Mouse (Mus musculus) stomach, embryonic 14.5 days (tissue): ENCODE results near the gene Rbm45. TPM values are rescaled to one million over a fixed set of nuclear protein-coding genes. Genes with fewer than 3 reads are reported as not detected.

Source experiments
- ATAC-seq: fragments of 200-750 bp; cut with Nextera tagmentation; 2 replicates; pipeline ENCODE4 v1.8.0; 2017; ENCODE audit warnings: low read depth, moderate TSS enrichment; ENCODE audit not compliant: insufficient number of reproducible peaks, insufficient read depth, low FRiP score
- H3K27ac ChIP-seq: fragments of 300-500 bp; sonication (generic); 2 replicates; pipeline ENCODE4 v1.5.1; 2014; ENCODE audit warnings: mild to moderate bottlenecking, low read length, moderate library complexity, mixed read lengths
- H3K27me3 ChIP-seq: fragments of 300-500 bp; sonication (generic); 2 replicates; pipeline ENCODE4 v1.6.1; 2014; ENCODE audit warnings: low read length, control low read depth, mixed read lengths; ENCODE audit not compliant: control insufficient read depth, insufficient read depth
- H3K36me3 ChIP-seq: fragments of 300-500 bp; sonication (generic); 2 replicates; pipeline ENCODE4 v1.6.1; 2014; ENCODE audit warnings: mild to moderate bottlenecking, control low read depth, low read length, moderate library complexity, mixed read lengths; ENCODE audit not compliant: control insufficient read depth, insufficient read depth
- H3K4me1 ChIP-seq: fragments of 300-500 bp; sonication (generic); 2 replicates; pipeline ENCODE4 v1.6.1; 2014; ENCODE audit warnings: low read length, control low read depth, mixed read lengths; ENCODE audit not compliant: control insufficient read depth, insufficient read depth
- H3K4me2 ChIP-seq: fragments of 300-500 bp; sonication (generic); replicated peaks from 2 replicates; pipeline ENCODE4 v1.6.1; 2014; ENCODE audit warnings: low read depth, low read length, control low read depth
- H3K4me3 ChIP-seq: fragments of 300-500 bp; sonication (generic); 2 replicates; pipeline ENCODE4 v1.5.1; 2014; ENCODE audit warnings: low read depth, low read length, control low read depth
- H3K9ac ChIP-seq: fragments of 300-500 bp; sonication (generic); replicated peaks from 2 replicates; pipeline ENCODE4 v1.6.1; 2014; ENCODE audit warnings: low read depth, mild to moderate bottlenecking, control low read depth, low read length, moderate library complexity, mixed read lengths
- H3K9me3 ChIP-seq: fragments of 300-500 bp; sonication (generic); 2 replicates; pipeline ENCODE4 v1.6.1; 2016; ENCODE audit warnings: low read depth, low read length, control low read depth; ENCODE audit not compliant: control insufficient read depth
- WGBS: fragments of 180-500 bp; shearing (Covaris S2); extraction: QIAGEN DNeasy Blood & Tissue Kit; methylation state at CpG from one replicate; pipeline ENCODE4 v1.1.7; 2014; 5-methylcytosine and 5-hydroxymethylcytosine counted together
- polyA plus RNA-seq: library from polyadenylated mRNA; unstranded; fragments of >200 nt; fragmentation: Nextera tagmentation; extraction: Ambion mirVana; gene quantifications from 2 replicates; pipeline ENCODE4 v1.2.1, GENCODE M21; 2014

Rbm45 gene
- polyA plus RNA-seq: 16.7 and 17.2 TPM in 2 replicates

DNA sequence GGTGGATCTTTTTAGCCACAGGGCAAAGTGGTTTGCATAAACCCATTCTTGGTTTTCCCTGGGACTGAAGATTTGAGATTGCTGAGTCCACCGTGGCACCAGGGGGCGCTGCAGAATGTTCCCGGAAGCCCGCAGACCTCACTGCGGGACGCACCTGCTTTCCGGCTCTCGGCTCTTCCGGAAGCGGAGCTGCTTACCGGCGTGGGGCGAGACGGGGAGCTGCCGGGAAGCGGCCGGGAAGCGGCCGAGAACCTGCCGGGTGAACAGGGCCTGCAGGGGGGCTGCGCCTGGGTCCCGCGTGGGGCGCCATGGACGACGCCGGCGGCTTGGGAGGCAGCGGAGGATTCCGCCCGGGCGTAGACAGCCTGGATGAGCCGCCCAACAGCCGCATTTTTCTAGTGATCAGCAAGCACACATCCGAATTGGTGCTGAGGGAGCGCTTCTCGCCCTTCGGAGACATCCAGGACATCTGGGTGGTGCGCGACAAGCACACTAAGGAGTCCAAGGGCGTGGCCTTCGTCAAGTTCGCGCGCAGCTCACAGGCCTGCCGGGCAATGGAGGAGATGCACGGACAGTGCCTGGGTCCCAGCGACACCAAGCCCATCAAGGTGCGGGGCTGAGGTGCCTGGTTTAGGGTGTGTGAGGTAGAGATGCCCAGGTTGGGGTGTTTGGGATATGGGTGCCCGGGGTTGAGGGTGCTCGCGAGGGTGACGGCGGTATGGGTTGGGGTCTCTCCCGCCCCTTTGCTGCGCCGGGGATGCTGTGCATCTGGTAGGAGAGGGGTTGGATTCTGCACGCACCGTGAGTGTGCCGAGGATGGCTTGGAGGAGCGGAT lies at the start of gene Rbm45:
Gene Rbm45 (plus strand): TSS at position 164 of the 835 bp plus-strand sequence.
- under 1% methylated on average over 61 of the region's 61 CpGs for WGBS
- peaks cover 16% of the 10 kb centered on the region for H3K36me3 ChIP-seq
- H3K9me3 ChIP-seq: no peaks in the 10 kb centered on the region
- peaks cover 5% of the 10 kb centered on the region; the same call in 1 of the 2 replicates for H3K4me1 ChIP-seq
- ATAC-seq: peak; percentile 88
- H3K9ac ChIP-seq: peak within 1 kb of the TSS; percentile 69
- H3K27ac ChIP-seq: no peak within 1 kb of the TSS
- peak within 1 kb of the TSS; percentile 93 for H3K4me2 ChIP-seq
- H3K4me3 ChIP-seq: peak within 1 kb of the TSS; percentile 84
- H3K27me3 ChIP-seq: no peaks in the 10 kb centered on the region

DNA sequence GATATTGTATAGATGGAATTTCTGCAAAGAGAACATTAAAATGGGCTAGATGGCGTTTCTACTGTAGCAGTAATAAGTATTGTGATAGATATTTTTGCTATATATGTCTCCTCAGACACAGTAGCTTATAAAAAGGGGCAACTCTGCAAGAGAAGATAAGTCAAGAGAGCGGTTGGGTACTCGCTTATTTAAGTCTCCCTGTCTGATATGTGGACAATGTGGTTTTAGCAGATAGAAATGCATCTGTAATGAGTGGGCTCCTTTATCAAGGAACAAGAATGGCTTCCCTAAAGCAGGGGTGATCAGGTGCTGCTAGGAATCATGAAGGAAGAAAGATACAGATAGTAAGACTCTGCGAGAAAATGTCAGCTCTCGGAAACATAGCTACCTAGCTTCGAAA lies 49.4 kb upstream of the Rbm45 start:
- Histone ChIP-seq H3K9ac (no peak overlapping the region), H3K27ac (no peak overlapping the region), H3K27me3 (no peaks in the 10 kb centered on the region), H3K4me2 (no peak overlapping the region), H3K4me3 (no peak overlapping the region), H3K36me3 (no peaks in the 10 kb centered on the region), H3K4me1 (no peaks in the 10 kb centered on the region), H3K9me3 (no peaks in the 10 kb centered on the region)
- 89% methylated on average over 6 of the region's 6 CpGs for whole genome bisulfite sequencing
- no peak for ATAC-seq

DNA sequence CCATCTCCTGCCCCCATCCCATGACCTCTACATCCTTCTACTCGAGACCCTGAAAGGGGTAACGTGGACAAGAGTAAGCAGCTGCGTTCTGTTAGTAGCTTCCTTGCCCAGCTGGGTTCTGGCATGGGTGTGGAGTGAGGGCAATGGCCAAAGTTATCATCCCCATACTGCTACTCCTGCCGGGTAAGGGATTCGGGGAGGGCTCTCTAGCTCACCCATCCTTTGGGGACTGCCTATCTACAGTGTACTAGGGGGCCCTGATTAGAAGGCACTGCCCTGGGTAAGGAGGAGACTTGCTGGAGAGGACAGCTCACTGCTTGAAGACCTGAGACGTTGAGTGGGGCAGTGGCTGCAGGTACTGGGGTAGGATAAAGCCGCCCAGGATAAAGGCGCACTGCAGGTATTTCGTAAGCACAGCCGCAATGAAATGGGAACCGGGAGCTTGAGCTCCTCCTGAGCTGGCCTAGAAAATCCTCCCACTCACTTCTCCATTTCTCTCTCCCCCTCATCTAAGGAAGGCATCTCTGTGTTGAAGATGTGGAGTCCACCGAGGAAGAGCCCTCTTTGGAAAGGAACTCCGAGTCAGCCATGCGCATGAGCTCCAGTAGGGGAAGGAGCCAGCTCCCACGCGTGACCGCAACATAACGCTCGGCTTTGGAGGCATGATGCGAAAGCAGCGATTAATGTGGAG lies 46.5 kb upstream of the Rbm45 start:
- Histone ChIP-seq H3K27me3 (no peaks in the 10 kb centered on the region), H3K9ac (no peak overlapping the region), H3K4me3 (no peak overlapping the region), H3K4me2 (no peak overlapping the region), H3K27ac (no peak overlapping the region), H3K4me1 (no peaks in the 10 kb centered on the region), H3K9me3 (no peaks in the 10 kb centered on the region), H3K36me3 (no peaks in the 10 kb centered on the region)
- WGBS: 82% methylated on average over 21 of the region's 21 CpGs
- no peak for ATAC-seq

DNA sequence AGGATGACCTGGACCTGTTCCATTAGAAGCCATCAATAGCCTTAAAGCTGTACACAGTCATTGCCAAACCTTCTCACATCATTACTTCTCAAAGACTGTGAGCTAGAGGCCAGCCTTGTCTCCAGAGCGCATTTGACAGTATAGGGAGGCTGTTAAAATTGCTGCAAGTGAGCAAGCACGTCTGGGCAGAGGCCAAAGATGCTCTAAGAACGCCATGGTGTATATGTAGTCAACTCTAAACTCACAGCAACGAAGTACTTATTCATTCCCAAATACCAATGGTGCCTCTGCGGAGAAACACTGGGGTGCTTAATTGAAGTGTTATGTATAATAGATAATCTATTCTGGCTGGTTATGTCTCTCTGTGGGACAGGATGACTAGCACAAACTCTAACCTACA lies 45.3 kb upstream of the Rbm45 start:
- no peaks in the 10 kb centered on the region for H3K9me3 ChIP-seq
- H3K36me3 ChIP-seq: no peaks in the 10 kb centered on the region
- no peak overlapping the region for H3K4me3 ChIP-seq
- H3K4me1 ChIP-seq: no peaks in the 10 kb centered on the region
- no peaks in the 10 kb centered on the region for H3K27me3 ChIP-seq
- ATAC-seq: no peak
- H3K9ac ChIP-seq: no peak overlapping the region
- 86% methylated on average over 5 of the region's 5 CpGs for WGBS
- no peak overlapping the region for H3K27ac ChIP-seq
- H3K4me2 ChIP-seq: no peak overlapping the region

DNA sequence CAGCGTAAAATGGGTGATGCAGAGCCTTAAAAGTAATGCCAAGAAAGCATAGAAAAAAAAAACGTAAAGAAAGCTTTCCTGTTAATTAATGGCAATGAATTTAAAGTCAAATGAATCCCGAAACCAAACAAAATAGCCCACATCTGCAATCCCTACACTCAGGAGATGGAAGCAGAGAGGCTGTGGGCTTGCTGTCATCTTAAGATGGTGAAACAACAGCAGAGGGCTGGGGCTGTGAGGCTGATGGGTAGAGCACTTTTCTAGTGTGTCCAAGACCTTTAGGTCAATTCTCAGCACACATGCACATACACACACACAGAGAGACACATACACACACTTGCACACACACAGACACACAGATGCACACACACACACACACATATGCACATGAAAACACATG lies 43.6 kb upstream of the Rbm45 start:
- H3K27me3 ChIP-seq: no peaks in the 10 kb centered on the region
- H3K36me3 ChIP-seq: no peaks in the 10 kb centered on the region
- no peak overlapping the region for H3K27ac ChIP-seq
- no peak overlapping the region for H3K4me3 ChIP-seq
- no peaks in the 10 kb centered on the region for H3K4me1 ChIP-seq
- H3K4me2 ChIP-seq: no peak overlapping the region
- WGBS: 83% methylated on average over 3 of the region's 3 CpGs
- no peak overlapping the region for H3K9ac ChIP-seq
- ATAC-seq: no peak
- no peaks in the 10 kb centered on the region for H3K9me3 ChIP-seq

DNA sequence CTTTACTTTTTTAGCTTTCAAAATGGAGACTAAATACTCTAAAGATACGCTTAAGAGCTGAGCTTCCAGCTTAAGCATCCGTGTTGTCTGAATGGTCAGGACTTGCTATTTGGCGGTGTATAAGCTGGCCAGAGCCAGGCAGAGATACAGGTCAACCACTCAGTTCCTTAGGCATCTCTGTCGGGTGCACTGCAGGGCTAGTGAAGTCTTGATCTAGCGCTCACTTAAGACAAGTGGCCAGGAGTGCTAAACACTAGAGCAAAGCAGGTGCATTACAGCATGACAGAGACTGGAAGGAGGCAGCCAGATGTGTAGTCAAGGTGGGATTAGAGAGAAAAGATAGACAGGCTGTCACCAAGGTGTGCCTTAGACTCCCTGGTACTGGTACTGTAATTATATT lies 39.7 kb upstream of the Rbm45 start:
- ATAC-seq: no peak
- Histone ChIP-seq H3K27me3 (no peaks in the 10 kb centered on the region), H3K9me3 (no peaks in the 10 kb centered on the region), H3K4me3 (no peak overlapping the region), H3K9ac (no peak overlapping the region), H3K27ac (no peak overlapping the region), H3K4me1 (no peaks in the 10 kb centered on the region), H3K4me2 (no peak overlapping the region), H3K36me3 (no peaks in the 10 kb centered on the region)
- 83% methylated on average over 5 of the region's 5 CpGs for WGBS

DNA sequence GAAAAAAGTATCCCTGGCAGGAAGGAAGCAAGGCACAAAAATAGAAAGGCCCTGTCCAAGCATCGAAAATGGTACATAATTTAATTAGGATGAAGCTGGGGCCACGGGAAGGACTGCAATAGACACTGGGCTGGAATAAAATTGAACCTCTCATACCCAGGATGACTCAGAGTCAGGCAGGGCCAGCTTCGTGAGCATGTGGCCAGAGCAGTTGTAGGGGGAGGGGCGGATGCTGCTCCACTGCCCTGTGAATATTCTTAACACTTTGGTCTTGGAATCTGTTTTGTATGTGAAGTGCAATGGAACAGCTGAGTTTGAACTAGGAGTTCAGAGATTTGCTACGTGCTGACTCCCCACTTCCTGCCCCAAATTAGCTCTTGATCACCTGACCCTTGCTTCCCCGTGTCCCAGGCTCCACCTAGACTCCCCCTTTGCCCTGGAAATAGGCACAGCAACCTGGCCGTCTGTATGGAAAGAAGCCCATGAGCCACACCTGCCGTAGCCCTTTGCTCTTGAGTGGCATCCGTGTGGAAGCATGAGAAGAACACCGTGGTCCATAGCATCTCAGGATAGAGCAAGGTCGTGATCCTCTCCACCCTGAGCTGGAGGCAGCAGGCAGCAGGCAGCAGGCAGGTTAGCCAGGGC lies 37.5 kb upstream of the Rbm45 start:
- no peak overlapping the region for H3K4me2 ChIP-seq
- H3K36me3 ChIP-seq: no peaks in the 10 kb centered on the region
- no peaks in the 10 kb centered on the region for H3K9me3 ChIP-seq
- H3K27ac ChIP-seq: no peak overlapping the region
- no peaks in the 10 kb centered on the region for H3K4me1 ChIP-seq
- H3K27me3 ChIP-seq: no peaks in the 10 kb centered on the region
- WGBS: 65% methylated on average over 11 of the region's 11 CpGs
- ATAC-seq: no peak
- no peak overlapping the region for H3K9ac ChIP-seq
- no peak overlapping the region for H3K4me3 ChIP-seq

DNA sequence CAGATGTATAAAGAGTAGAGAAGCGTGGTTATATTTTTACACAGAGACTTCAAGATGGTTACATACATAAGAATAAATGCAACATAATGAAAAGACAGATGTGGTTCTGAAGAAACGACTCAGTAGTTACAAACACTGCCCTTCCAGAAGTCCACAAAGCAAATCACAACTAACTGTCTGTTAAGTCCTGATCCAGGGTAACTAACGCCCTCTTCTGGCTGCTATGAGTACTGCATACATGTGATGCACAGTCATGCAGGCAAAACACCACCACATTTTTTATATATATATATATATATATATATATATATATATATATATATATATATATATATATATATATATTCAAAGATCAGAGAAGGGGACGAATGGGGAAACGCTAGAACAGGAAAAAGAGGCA lies 35.2 kb upstream of the Rbm45 start:
- Histone ChIP-seq H3K4me1 (0 out of 2 replicates have a peak, but pooled peaks cover 3% of the 10 kb centered on the region), H3K36me3 (no peaks in the 10 kb centered on the region), H3K4me3 (no peak overlapping the region), H3K4me2 (no peak overlapping the region), H3K27me3 (no peaks in the 10 kb centered on the region), H3K27ac (no peak overlapping the region), H3K9ac (no peak overlapping the region), H3K9me3 (no peaks in the 10 kb centered on the region)
- 83% methylated on average over 5 of the region's 5 CpGs for WGBS
- no peak for ATAC-seq
